Comparison of ENCODE assay signal across 12 mouse cellular contexts in the genomic region with DNA sequence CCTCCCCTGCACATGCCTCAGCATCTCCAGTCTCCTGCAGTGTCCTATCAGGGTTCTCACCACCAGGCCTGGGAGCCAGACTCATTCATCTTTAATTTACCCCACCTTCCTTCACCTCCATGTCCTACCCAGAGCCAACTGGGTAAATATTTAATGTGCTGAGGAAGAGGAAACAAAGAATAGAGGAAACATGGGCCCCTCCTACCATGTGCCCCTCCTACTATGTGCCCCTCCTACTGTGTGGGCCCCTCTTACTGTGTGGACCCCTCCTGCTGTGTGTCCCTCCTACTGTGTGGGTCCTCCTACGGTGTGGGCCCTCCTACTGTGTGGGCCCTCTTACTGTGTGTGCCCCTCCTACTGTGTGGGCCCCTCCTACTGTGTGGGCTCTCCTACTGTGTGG.
"Had no signal": no experiment of that assay in that cellular context is flagged by ENCODE, and none has a peak within 500 bp of the region (broad histone marks: within the 10 kb centered on the region; RNA-seq: fewer than 3 reads in every experiment).

No protein-coding gene starts in this region.

- H3K36me3 ChIP-seq: liver, embryonic 13.5 days; midbrain, embryonic 13.5 days; neural tube, embryonic 15.5 days had no signal

- H3K27ac ChIP-seq: left cerebral cortex, adult 2 months; liver, embryonic 13.5 days; macrophage; midbrain, embryonic 13.5 days; neural tube, embryonic 15.5 days had no signal

- H3K4me3 ChIP-seq: left cerebral cortex, adult 2 months; liver, embryonic 13.5 days; midbrain, embryonic 13.5 days; myocyte; neural tube, embryonic 15.5 days had no signal

- H3K27me3 ChIP-seq: liver, embryonic 13.5 days; midbrain, embryonic 13.5 days; neural tube, embryonic 15.5 days had no signal

- H3K4me2 ChIP-seq: liver, embryonic 13.5 days; midbrain, embryonic 13.5 days; neural tube, embryonic 15.5 days had no signal

- H3K4me1 ChIP-seq: liver, embryonic 13.5 days; midbrain, embryonic 13.5 days; neural tube, embryonic 15.5 days had no signal

- DNase-seq: kidney, adult 8-10 months; kidney, postnatal 25 days; liver; liver, embryonic 13.5 days; liver, postnatal 0 days; thymus, postnatal 4 days had no signal

- ATAC-seq: intestine, postnatal 0 days; liver, postnatal 0 days; midbrain, embryonic 13.5 days had no signal

- H3K9me3 ChIP-seq: liver, embryonic 13.5 days; midbrain, embryonic 13.5 days; neural tube, embryonic 15.5 days had no signal

- H3K9ac ChIP-seq: liver, embryonic 13.5 days; liver, postnatal 0 days; midbrain, embryonic 13.5 days; neural tube, embryonic 15.5 days had no signal
